13 mouse cellular contexts compared by ENCODE assay signal in genomic region chr9:66090593-66091244, GRCm38 (mm10). TPM values are rescaled to one million over a fixed set of nuclear protein-coding genes. Genes with fewer than 3 reads are reported as not detected.
DNase-seq lines count a peak whose midpoint lies in the region; ATAC-seq lines count a peak whose summit lies in the region.
"Had no signal": no experiment of that assay in that cellular context is flagged by ENCODE, and none has a peak within 500 bp of the region (broad histone marks: within the 10 kb centered on the region; RNA-seq: fewer than 3 reads in every experiment).

No protein-coding gene starts in this region.

- no peak overlapping the region for H3K9ac ChIP-seq in embryonic facial prominence, embryonic 12.5 days
- H3K9ac ChIP-seq in limb, embryonic 12.5 days (replicated peaks): no peak overlapping the region
- no peak overlapping the region for H3K9ac ChIP-seq in embryonic facial prominence, embryonic 13.5 days
- H3K9ac ChIP-seq: embryonic facial prominence, embryonic 15.5 days; forebrain, postnatal 0 days; neural tube, embryonic 12.5 days had no signal

- WGBS in embryonic facial prominence, embryonic 12.5 days: 89% methylated on average over 13 of the region's 13 CpGs
- 93% methylated on average over 13 of the region's 13 CpGs for WGBS in embryonic facial prominence, embryonic 10.5 days
- WGBS in limb, embryonic 12.5 days: 87% methylated on average over 13 of the region's 13 CpGs
- 90% methylated on average over 13 of the region's 13 CpGs for WGBS in limb, embryonic 10.5 days
- WGBS in embryonic facial prominence, embryonic 13.5 days: 88% methylated on average over 13 of the region's 13 CpGs

- no peaks in the 10 kb centered on the region for H3K9me3 ChIP-seq in embryonic facial prominence, embryonic 12.5 days
- H3K9me3 ChIP-seq in embryonic facial prominence, embryonic 10.5 days: no peaks in the 10 kb centered on the region
- H3K9me3 ChIP-seq in limb, embryonic 12.5 days: no peaks in the 10 kb centered on the region
- H3K9me3 ChIP-seq in limb, embryonic 10.5 days (replicated peaks): no peaks in the 10 kb centered on the region
- H3K9me3 ChIP-seq in embryonic facial prominence, embryonic 13.5 days: no peaks in the 10 kb centered on the region
- H3K9me3 ChIP-seq: embryonic facial prominence, embryonic 15.5 days; midbrain, embryonic 10.5 days; neural tube, embryonic 12.5 days had no signal

- no peak for ATAC-seq in embryonic facial prominence, embryonic 12.5 days (ENCODE audit: insufficient number of reproducible peaks, insufficient read depth, low FRiP score, low TSS enrichment)
- ATAC-seq in limb, embryonic 12.5 days (ENCODE audit: insufficient number of reproducible peaks, insufficient read depth, low FRiP score, low TSS enrichment, low read depth): no peak
- ATAC-seq in embryonic facial prominence, embryonic 13.5 days (ENCODE audit: insufficient number of reproducible peaks, insufficient read depth, low FRiP score, low TSS enrichment, low read depth): 0 out of 2 replicates have a peak, but pooled peaks have one; percentile 16
- ATAC-seq: forebrain, postnatal 0 days had no signal

- H3K4me2 ChIP-seq in embryonic facial prominence, embryonic 12.5 days (replicated peaks): no peak overlapping the region
- no peak overlapping the region for H3K4me2 ChIP-seq in limb, embryonic 12.5 days
- H3K4me2 ChIP-seq in embryonic facial prominence, embryonic 13.5 days: no peak overlapping the region
- H3K4me2 ChIP-seq: embryonic facial prominence, embryonic 15.5 days; neural tube, embryonic 12.5 days had no signal

- DNase-seq in embryonic facial prominence, embryonic 10.5 days (ENCODE audit: low spot score): no peak
- no peak for DNase-seq in limb, embryonic 10.5 days (ENCODE audit: low spot score)
- DNase-seq in MN1 (ENCODE audit: low spot score): peak; percentile 50
- DNase-seq in ovary, postnatal 14 days (ENCODE audit: low spot score): no peak
- DNase-seq in kidney, postnatal 14 days: no peak
- DNase-seq: cerebellum, adult 2 months; forebrain, postnatal 0 days had no signal

- no peaks in the 10 kb centered on the region for H3K27me3 ChIP-seq in embryonic facial prominence, embryonic 12.5 days
- H3K27me3 ChIP-seq in embryonic facial prominence, embryonic 10.5 days (replicated peaks; ENCODE audit: low read depth, poor library complexity, severe bottlenecking): no peaks in the 10 kb centered on the region
- no peaks in the 10 kb centered on the region for H3K27me3 ChIP-seq in limb, embryonic 12.5 days
- no peaks in the 10 kb centered on the region for H3K27me3 ChIP-seq in limb, embryonic 10.5 days (ENCODE audit: low read depth, poor library complexity, severe bottlenecking)
- H3K27me3 ChIP-seq in embryonic facial prominence, embryonic 13.5 days: no peaks in the 10 kb centered on the region
- H3K27me3 ChIP-seq: embryonic facial prominence, embryonic 15.5 days; neural tube, embryonic 12.5 days had no signal

- H3K4me1 ChIP-seq in embryonic facial prominence, embryonic 12.5 days: peaks cover 11% of the 10 kb centered on the region; the same call in 1 of the 2 replicates
- peaks cover 31% of the 10 kb centered on the region for H3K4me1 ChIP-seq in embryonic facial prominence, embryonic 10.5 days
- H3K4me1 ChIP-seq in limb, embryonic 12.5 days (replicated peaks): peaks cover 20% of the 10 kb centered on the region
- peaks cover 25% of the 10 kb centered on the region for H3K4me1 ChIP-seq in limb, embryonic 10.5 days
- peaks cover 14% of the 10 kb centered on the region; the same call in 1 of the 2 replicates for H3K4me1 ChIP-seq in embryonic facial prominence, embryonic 13.5 days
- H3K4me1 ChIP-seq: embryonic facial prominence, embryonic 15.5 days; midbrain, embryonic 10.5 days; neural tube, embryonic 12.5 days had no signal

- H3K4me3 ChIP-seq in embryonic facial prominence, embryonic 12.5 days: no peak overlapping the region
- H3K4me3 ChIP-seq in embryonic facial prominence, embryonic 10.5 days: no peak overlapping the region
- no peak overlapping the region for H3K4me3 ChIP-seq in limb, embryonic 12.5 days (replicated peaks)
- H3K4me3 ChIP-seq in limb, embryonic 10.5 days: no peak overlapping the region
- no peak overlapping the region for H3K4me3 ChIP-seq in embryonic facial prominence, embryonic 13.5 days
- H3K4me3 ChIP-seq: embryonic facial prominence, embryonic 15.5 days; midbrain, embryonic 10.5 days; neural tube, embryonic 12.5 days had no signal

- H3K36me3 ChIP-seq in embryonic facial prominence, embryonic 12.5 days: peaks cover 81% of the 10 kb centered on the region
- H3K36me3 ChIP-seq in embryonic facial prominence, embryonic 10.5 days (replicated peaks): peaks cover 99% of the 10 kb centered on the region
- peaks cover 96% of the 10 kb centered on the region for H3K36me3 ChIP-seq in limb, embryonic 12.5 days
- peaks cover 96% of the 10 kb centered on the region for H3K36me3 ChIP-seq in limb, embryonic 10.5 days
- peaks cover 98% of the 10 kb centered on the region for H3K36me3 ChIP-seq in embryonic facial prominence, embryonic 13.5 days

- 0 out of 2 replicates have a peak overlapping the region, but pooled peaks have one; percentile 4 for H3K27ac ChIP-seq in embryonic facial prominence, embryonic 12.5 days
- H3K27ac ChIP-seq in embryonic facial prominence, embryonic 10.5 days (replicated peaks): no peak overlapping the region
- H3K27ac ChIP-seq in limb, embryonic 12.5 days: peak overlapping the region; percentile 71
- no peak overlapping the region for H3K27ac ChIP-seq in limb, embryonic 10.5 days
- H3K27ac ChIP-seq in embryonic facial prominence, embryonic 13.5 days: peak overlapping the region; percentile 3
- H3K27ac ChIP-seq: midbrain, embryonic 10.5 days; neural tube, embryonic 12.5 days had no signal

RNA-seq across cellular contexts. Expression of gene Snx22, which starts 21.2 kb away (rescaled TPM):
- polyA plus RNA-seq in embryonic facial prominence, embryonic 12.5 days (2016; fragmentation: Nextera tagmentation; extraction: Ambion mirVana): 6.2 and 7.7 TPM in 2 replicates
- polyA plus RNA-seq in embryonic facial prominence, embryonic 10.5 days (2016; fragmentation: Nextera tagmentation; extraction: Ambion mirVana): 3.6 and 3.7 TPM in 2 replicates
- 4.6 and 4.9 TPM in 2 replicates for polyA plus RNA-seq in limb, embryonic 12.5 days (2016; fragmentation: Nextera tagmentation; extraction: Ambion mirVana)
- 1.9 and 2.4 TPM in 2 replicates for polyA plus RNA-seq in limb, embryonic 10.5 days (2016; fragmentation: Nextera tagmentation; extraction: Ambion mirVana)
- 5.3 and 5.6 TPM in 2 replicates for polyA plus RNA-seq in embryonic facial prominence, embryonic 13.5 days (2015; fragmentation: Nextera tagmentation; extraction: Ambion mirVana)

RNA-seq across cellular contexts. Expression of gene Ppib, which starts 30.7 kb away (rescaled TPM):
- polyA plus RNA-seq in embryonic facial prominence, embryonic 12.5 days (2016; fragmentation: Nextera tagmentation; extraction: Ambion mirVana): 523 and 525 TPM in 2 replicates
- 471 and 486 TPM in 2 replicates for polyA plus RNA-seq in embryonic facial prominence, embryonic 10.5 days (2016; fragmentation: Nextera tagmentation; extraction: Ambion mirVana)
- polyA plus RNA-seq in limb, embryonic 12.5 days (2016; fragmentation: Nextera tagmentation; extraction: Ambion mirVana): 527 and 542 TPM in 2 replicates
- polyA plus RNA-seq in limb, embryonic 10.5 days (2016; fragmentation: Nextera tagmentation; extraction: Ambion mirVana): 501 and 523 TPM in 2 replicates
- polyA plus RNA-seq in embryonic facial prominence, embryonic 13.5 days (2015; fragmentation: Nextera tagmentation; extraction: Ambion mirVana): 568 and 589 TPM in 2 replicates

RNA-seq across cellular contexts. Expression of gene Snx1, which starts 35.7 kb away (rescaled TPM):
- polyA plus RNA-seq in embryonic facial prominence, embryonic 12.5 days (2016; fragmentation: Nextera tagmentation; extraction: Ambion mirVana): 129 and 131 TPM in 2 replicates
- polyA plus RNA-seq in embryonic facial prominence, embryonic 10.5 days (2016; fragmentation: Nextera tagmentation; extraction: Ambion mirVana): 124 and 129 TPM in 2 replicates
- 126 and 128 TPM in 2 replicates for polyA plus RNA-seq in limb, embryonic 12.5 days (2016; fragmentation: Nextera tagmentation; extraction: Ambion mirVana)
- polyA plus RNA-seq in limb, embryonic 10.5 days (2016; fragmentation: Nextera tagmentation; extraction: Ambion mirVana): 122 and 126 TPM in 2 replicates
- 119 and 131 TPM in 2 replicates for polyA plus RNA-seq in embryonic facial prominence, embryonic 13.5 days (2015; fragmentation: Nextera tagmentation; extraction: Ambion mirVana)

RNA-seq across cellular contexts. Expression of gene Ciao2a, which starts 35.7 kb away (rescaled TPM):
- 166 and 174 TPM in 2 replicates for polyA plus RNA-seq in embryonic facial prominence, embryonic 12.5 days (2016; fragmentation: Nextera tagmentation; extraction: Ambion mirVana)
- polyA plus RNA-seq in embryonic facial prominence, embryonic 10.5 days (2016; fragmentation: Nextera tagmentation; extraction: Ambion mirVana): 159 and 162 TPM in 2 replicates
- 172 and 176 TPM in 2 replicates for polyA plus RNA-seq in limb, embryonic 12.5 days (2016; fragmentation: Nextera tagmentation; extraction: Ambion mirVana)
- 166 and 171 TPM in 2 replicates for polyA plus RNA-seq in limb, embryonic 10.5 days (2016; fragmentation: Nextera tagmentation; extraction: Ambion mirVana)
- polyA plus RNA-seq in embryonic facial prominence, embryonic 13.5 days (2015; fragmentation: Nextera tagmentation; extraction: Ambion mirVana): 177 and 184 TPM in 2 replicates

Comparison
In these comparisons a context has a peak if more than half of its experiments do, and no peak if none do; other contexts are left out.
1. H3K27ac ChIP-seq: peak in embryonic facial prominence, embryonic 12.5 days (single experiment), limb, embryonic 12.5 days (single experiment) and embryonic facial prominence, embryonic 13.5 days (single experiment); none in embryonic facial prominence, embryonic 10.5 days (single experiment) and limb, embryonic 10.5 days (single experiment).